Mouse (Mus musculus) adrenal gland, postnatal 25 days (tissue): ENCODE results near the gene Gm43720. TPM values are rescaled to one million over a fixed set of nuclear protein-coding genes. Genes with fewer than 3 reads are reported as not detected.

ENCODE experiments used
- total RNA-seq: library from RNA; stranded (reverse); gene quantifications from 2 replicates; pipeline ENCODE4 v1.2.3, GENCODE M21; 2021

The Gm43720 gene
- total RNA-seq, 1 experiment from 2014 or later = not detected

Other genes starting within 250 kb of the Gm43720 start
- not detected in 2 replicates for gene Smok3c, start 226.8 kb downstream of the Gm43720 start, total RNA-seq
- 40.4 and 47.5 TPM in 2 replicates for gene Zkscan1, start 194.9 kb downstream of the Gm43720 start, total RNA-seq
- gene Zscan21, start 163.1 kb downstream of the Gm43720 start, total RNA-seq = 18.9 and 19.8 TPM in 2 replicates
- gene Zfp113, start 124.2 kb downstream of the Gm43720 start, total RNA-seq = 11.4 and 14.1 TPM in 2 replicates
- 136 and 140 TPM in 2 replicates for gene Cops6, start 118.9 kb downstream of the Gm43720 start, total RNA-seq
- gene Ap4m1, start 108.0 kb downstream of the Gm43720 start, total RNA-seq = 19.1 and 25.8 TPM in 2 replicates
- gene Mcm7, start 107.5 kb downstream of the Gm43720 start, total RNA-seq = 46.7 and 48.8 TPM in 2 replicates
- gene Taf6, start 92.5 kb downstream of the Gm43720 start, total RNA-seq = 42.9 and 46.0 TPM in 2 replicates
- 21.6 and 25.5 TPM in 2 replicates for gene Cnpy4, start 92.5 kb downstream of the Gm43720 start, total RNA-seq
- 9.4 and 12.1 TPM in 2 replicates for gene Mblac1, start 85.6 kb downstream of the Gm43720 start, total RNA-seq
- gene Nxpe5, start 54.1 kb downstream of the Gm43720 start, total RNA-seq = 0.30 TPM in 1 of 2 replicates, not detected in the other
- 79.7 and 96.6 TPM in 2 replicates for gene Lamtor4, start 24.5 kb downstream of the Gm43720 start, total RNA-seq
- gene BC037034, start 15.9 kb downstream of the Gm43720 start, total RNA-seq = 31.6 and 38.4 TPM in 2 replicates
- not detected in 2 replicates for gene Gal3st4, start 7.1 kb downstream of the Gm43720 start, total RNA-seq
- gene Gpc2, start within 50 bp of the Gm43720 start, total RNA-seq = 0.81 and 0.91 TPM in 2 replicates
- gene Stag3, start 282 bp upstream of the Gm43720 start, total RNA-seq = not detected in 2 replicates
- not detected in 2 replicates for gene Pvrig, start 62.0 kb upstream of the Gm43720 start, total RNA-seq
- 6.4 and 9.1 TPM in 2 replicates for gene Zfp157, start 161.5 kb upstream of the Gm43720 start, total RNA-seq